Mouse (Mus musculus) layer of hippocampus, adult 9-11 months (tissue): ENCODE data around the gene Sycp2.
A peak's percentile ranks its signal among the peaks of the same experiment; 100 is the strongest.

Experiments
- DNase-seq: peaks from one replicate; pipeline ENCODE4 v3.0.0; 2022

The Sycp2 gene

DNA sequence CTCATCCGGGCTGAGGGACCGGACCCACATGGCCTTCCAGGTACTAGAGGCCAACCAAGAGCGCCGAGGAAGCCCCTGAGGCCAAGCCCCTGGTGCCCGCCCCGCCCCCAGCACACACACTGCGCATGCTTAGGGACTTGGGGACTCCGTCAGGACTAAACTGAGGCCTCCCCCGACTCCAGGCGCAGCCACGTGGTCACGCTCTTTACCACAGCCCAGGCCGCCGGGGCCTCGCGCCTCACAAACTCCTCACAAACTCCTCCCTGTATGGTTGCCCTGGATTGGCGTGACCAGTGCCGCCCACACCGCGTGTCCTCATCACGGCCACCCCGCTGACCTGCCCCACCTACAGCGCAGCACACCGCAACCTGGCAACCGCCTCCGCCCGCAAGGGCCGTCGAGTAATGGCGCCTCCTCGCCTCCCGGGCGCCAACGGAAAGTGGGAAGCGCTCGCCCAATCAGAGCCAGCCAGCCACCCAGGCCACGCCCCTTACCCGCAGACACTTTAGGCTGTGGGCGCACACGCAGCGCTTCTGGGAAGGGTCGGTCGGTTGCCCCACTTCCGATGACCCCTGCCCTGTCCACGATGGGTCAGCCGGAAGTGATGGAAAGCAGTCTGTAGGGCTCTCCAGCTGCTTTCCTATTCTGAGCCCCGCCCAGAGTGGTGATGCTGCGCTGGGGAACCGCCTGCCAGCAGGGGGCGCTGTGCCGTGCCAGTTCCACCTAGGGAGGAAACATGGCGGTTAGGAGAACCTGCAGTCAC, at the start of gene Sycp2:
Gene Sycp2 (minus strand): TSS at position 633 of the 763 bp plus-strand sequence.
- no peak for DNase-seq

DNA sequence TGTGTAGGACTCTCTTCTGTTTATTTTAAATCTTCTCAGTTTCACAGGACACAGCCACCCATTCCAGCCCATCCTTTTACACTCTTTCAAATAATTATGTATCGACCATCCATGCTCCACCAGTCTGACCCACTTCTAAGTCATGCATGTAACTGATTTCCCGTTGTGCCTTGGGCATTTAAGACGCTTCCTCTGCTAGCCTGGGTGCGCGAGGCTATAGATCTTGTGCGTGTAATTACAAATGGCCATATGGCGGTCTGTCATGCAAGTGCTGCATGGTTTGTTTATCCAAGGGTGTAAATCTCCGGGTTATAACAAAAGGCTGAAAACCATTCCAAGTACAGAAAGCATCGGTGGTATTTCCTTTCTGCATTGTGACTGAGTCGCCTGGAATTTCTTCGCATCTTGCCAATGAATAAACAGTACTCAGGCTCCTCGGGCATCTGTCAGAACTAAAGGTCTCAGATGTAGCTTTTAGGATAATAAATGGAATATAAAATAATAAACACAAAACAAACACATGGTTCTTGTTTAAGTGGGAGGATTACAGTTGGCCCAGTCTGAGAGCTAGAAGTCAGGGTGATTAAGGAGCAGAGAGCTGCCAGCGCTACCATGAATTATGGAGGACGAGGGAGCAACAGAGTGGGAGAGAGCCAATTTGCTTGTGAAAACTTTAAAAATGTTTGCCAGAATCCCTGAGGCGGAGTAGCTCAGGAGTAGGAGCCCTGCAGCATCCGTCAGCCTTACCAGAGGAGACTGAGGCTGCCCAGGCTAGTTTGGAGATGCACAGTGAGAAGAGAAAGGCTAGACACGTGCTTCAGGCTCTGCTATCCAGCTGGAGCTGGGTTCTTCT, 47.4 kb upstream of the Sycp2 start:
- DNase-seq: peak; percentile 10

- DNase-seq: no peak
These were observed 43.5 kb upstream of the Sycp2 start for GRCm38 (mm10) chr2:178450961-178451360.

- DNase-seq: no peak
These were observed 42.8 kb upstream of the Sycp2 start for GRCm38 (mm10) chr2:178450236-178450635.

DNA sequence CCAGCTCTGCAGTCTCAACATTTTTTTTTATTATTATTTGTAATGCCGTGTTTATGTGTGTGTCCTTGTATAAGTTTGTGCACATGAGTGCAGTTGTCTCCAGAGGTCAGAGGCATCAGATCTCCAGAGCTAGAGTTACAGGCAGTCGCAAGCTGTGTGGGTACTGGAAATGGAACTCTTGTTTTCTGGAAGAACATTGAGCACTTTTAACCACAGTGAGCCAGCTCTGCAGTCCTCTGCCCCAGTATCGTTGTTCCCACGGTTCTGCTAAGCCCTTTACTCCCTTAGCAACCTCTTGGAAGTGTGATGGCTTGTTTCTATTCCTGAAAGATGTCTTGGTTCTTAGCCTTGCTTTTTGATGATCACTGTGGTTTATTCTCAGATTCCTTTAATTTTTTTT, 41.9 kb upstream of the Sycp2 start:
- no peak for DNase-seq

DNA sequence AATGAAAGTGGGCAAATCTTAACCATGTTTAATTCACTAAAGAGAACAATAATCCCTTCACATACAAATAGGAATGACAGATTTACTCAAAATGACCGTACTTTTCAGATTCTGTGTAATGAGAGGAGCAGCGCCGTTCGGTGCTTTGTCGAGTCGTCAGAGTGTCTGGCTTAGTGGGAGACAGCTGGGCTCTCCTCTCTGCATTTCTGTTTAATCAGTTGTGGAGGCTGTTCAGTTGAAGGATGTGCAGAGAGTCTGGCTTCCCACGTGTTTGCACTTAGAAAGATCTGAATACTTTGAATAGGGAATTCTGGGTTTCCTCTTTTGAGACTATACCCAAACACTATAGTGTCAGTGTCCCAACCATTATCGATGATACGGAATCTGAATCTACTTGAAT, 29.8 kb upstream of the Sycp2 start:
- peak; percentile 32 for DNase-seq

DNA sequence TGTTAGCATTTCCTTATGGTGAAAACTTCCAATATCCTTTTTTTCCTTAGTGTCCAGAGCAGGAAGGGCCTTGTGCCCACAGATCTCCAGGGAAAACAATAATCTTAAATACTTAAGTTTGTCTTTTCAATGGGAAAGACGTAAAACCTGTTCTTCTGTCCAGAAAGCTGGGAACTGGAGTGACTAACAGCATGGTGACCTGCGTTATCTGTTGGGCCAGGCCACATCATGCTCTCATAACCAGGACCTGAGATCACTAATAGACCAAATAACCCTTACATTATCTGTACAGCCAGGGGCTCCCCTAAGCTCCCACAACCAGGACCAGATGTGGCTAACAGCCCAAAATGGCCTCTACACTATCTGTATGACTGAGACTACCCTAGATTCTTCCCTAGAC, 26.4 kb upstream of the Sycp2 start:
- DNase-seq: no peak

GRCm38 (mm10) chr2:178433495-178433894, 26.0 kb upstream of the Sycp2 start:
- DNase-seq: no peak

- DNase-seq: no peak
These were observed 22.7 kb upstream of the Sycp2 start, which contains the start of gene Cdh26 for GRCm38 (mm10) chr2:178430231-178430630. TSS of gene Cdh26 (plus strand) at chr2:178430531.

DNA sequence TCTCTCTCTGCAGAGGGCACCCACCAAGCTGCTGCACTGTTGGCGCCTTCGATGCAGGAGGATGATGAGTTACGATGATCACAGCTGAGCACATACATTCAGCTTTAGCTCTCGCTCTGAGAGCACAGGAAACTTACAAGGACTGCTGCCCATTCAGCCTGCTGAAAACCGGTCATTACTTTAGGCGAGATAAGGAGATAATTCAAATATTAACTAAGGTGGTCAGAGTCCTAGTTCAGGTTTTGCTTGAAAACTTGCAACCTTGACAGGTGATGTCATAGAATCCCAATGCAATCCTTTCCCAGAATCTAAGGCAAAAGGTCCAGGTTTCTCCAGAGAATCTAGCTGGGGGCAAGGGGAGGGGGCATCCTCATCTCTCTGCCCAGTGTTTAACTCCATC, 21.9 kb upstream of the Sycp2 start:
- DNase-seq: no peak

- no peak for DNase-seq
These were observed 21.2 kb upstream of the Sycp2 start for GRCm38 (mm10) chr2:178428676-178429075.

DNA sequence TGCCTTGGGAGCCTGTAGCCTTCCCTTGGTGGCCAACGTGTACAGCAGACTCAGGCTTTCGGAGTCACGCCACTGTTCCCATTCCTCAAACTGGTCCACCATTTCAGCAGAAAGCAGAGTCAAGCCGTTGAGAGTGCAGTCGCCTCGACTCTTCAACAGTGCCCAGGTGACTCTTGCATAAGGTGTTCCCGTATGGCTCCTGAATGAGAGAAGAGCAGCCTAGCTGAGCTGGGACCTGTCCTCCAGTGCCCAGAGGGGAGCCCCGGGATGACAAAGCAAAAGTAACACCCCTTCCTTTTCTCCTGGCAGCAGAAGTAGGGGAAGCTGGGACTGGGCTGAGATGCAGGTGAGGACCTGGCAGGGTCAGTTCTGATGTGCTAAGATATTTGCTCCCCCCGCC, 20.7 kb upstream of the Sycp2 start:
- DNase-seq: no peak

DNA sequence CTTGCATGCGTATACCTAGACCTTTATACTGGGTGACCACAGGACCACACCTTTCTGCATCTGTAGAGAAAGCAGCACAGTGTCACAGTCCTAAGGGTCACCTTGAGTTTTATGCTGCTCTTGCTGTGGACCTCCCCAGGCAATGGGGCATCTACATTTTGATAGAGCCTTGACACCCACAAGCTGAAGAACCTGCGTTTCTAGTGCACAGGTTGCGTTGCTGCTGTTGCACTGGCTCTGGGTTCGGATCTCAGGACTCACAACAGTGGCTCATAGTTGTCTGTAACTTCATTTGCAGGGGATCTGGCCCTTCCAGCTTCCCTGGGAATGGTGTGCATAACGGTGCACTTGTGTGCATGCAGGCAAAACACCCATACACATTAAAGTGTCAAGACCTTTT, 19.7 kb upstream of the Sycp2 start:
- DNase-seq: no peak

- DNase-seq: no peak
These were observed 18.7 kb upstream of the Sycp2 start for GRCm38 (mm10) chr2:178426229-178426628.

DNA sequence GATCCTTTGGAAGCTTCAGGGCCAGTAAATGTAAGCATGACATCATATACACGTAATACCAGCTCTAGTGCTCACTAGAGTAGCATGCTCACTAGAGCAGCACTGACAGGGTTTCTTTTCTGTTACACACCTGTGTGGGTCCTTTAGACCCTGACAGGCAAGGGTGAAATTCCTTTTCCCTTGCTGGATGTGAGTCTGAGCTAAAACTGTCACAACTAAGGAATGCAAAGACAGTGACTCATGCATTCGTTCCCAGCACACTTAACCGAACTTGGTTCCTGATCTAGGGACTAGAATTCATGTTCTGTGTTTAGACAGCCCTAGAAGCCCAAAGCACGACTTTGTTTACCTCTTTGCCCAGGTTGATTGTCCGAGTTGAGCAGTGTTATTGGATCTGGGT, 15.7 kb upstream of the Sycp2 start:
- no peak for DNase-seq

DNA sequence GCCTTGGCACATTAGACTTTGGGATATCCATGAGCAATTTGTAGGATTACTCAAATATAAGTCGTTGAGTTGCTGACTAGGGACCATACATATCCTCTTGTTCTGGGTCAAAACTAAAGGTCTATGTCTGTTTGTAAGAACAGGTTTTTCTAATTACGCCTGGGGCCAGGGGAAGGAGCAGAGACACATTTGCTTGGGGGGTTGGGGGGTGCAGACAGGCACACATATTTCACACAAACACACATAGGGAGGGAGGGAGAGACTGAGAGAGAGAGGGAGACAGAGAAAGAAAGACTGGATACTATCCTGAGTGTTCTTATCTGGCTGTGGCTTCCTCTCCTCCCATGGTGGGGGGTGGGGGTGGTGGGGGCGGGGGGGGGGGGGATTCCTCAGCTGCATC, 14.7 kb upstream of the Sycp2 start:
- no peak for DNase-seq

DNA sequence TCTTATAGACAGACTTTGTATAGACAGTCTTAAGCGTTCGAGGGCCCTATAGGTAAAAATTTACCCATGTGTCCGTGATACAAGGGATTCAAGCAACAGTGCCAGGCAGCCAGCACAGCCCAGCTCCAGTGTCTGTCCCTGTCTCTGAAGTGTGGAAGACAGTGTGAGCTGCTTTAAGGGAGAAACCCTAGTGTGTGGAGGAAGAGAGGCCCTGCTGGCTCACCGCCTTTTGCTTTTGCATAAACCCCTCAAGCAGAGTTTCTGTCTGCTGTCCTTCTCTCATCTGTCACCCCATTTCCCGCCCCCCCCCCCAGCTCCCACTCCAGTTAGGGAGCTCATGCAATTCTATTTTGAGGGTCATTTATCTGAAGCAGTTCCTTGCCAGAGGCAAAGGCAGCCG, 14.1 kb upstream of the Sycp2 start:
- DNase-seq: no peak

GRCm38 (mm10) chr2:178420576-178420975, 13.1 kb upstream of the Sycp2 start:
- no peak for DNase-seq

DNA sequence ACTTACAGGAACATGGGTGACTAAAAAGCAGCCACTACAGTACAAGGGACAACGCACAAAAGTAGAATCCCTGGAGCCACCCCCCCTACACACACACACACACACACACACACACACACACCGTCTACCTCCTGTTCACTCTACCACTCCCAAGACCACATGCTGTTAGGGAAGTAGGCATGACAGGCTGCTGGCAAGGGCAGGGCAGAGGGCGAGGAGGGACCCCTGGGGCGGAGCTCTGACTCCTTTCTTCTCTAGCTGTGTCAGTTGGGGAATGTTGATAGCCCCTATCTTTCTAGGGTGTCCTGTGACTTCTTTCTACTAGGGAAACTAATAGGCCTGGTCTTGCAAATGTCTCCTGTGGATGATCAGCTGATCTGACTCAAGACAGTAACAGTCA, 9.5 kb upstream of the Sycp2 start:
- no peak for DNase-seq

DNA sequence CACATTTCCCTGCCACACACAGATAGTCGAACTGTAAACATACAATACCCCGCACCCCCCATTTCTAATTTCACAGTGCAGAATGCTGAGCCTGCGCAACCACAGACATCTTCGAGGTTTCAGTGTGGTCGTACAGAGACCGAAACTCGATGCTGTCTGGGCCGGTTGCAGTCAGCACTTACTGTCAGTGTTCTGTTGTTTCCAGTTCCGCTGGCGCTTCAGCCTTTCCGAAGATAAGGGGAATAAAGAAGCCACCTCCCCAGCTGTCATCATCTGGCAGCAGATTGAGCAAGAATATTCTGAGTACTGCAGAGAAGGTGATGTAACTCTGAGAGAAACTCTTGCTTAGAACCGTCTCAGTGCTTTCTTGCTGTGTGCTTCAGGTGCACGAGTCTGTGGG, 8.9 kb upstream of the Sycp2 start:
- peak; percentile 45 for DNase-seq

- no peak for DNase-seq
These were observed 7.6 kb upstream of the Sycp2 start for GRCm38 (mm10) chr2:178415150-178415448.

GRCm38 (mm10) chr2:178414261-178415149, 7.0 kb upstream of the Sycp2 start, which contains the start of the genes Ppp1r3d and Fam217b:
TSS of gene Ppp1r3d (minus strand) at chr2:178414472.
TSS of gene Fam217b (plus strand) at chr2:178414524.
- DNase-seq: peak; percentile 61
